Mouse (Mus musculus): ENCODE results near the gene Nek5.

Nek5 gene

DNA sequence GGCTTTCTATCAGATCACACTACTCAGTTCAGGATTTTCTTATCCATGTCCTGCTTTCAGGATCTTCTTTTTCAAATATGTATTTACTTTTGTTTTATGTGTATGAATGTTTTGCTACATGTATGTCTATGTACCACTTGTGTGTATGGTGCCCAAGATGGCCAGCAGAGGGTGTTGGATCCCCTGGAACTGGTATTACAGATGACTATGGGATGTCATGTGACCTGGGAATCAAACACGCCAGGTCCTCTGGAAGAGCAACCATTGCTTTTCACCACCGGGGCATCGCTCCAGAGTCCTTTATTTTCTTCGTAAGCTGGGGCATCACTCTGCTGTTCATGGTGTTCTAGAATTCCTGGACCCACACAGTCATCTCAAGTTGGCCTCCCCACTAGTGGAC, 35.6 kb downstream of the Nek5 start:
- DNase-seq (ENCODE audit: low spot score) = no peak

DNA sequence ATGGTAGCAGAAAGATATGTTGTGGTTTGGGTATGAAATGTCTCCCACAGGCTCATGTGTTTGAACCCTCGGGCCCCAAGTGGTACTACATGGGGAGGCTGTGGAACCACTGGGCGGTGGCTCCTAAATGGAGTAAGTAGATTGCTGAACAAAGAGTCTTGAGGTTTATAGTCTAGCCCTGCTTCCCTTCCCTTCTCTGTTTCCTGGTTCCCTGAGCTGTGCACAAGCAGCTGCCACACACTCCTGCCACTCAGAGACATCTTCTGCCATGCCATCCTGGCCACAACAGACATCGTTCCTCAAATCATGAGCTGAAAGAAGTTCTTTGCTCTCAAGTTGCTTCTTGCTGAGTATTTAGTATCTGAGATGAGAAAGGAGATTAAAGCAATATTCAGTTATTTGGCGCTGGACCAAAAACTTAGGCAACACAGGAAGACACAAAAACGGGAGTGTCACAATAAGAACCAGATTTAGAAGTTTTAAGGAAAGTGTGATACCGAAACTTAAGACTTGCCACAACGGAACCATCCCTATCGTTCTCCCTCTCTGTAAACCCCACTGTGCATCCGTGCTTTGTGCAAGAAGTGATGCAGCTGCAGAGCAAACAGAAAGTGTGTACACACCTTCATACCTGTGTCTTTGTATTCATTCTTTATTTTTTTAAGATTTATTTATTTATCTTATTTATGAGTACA, 45.4 kb downstream of the Nek5 start:
- no peak for DNase-seq (ENCODE audit: low spot score)

DNA sequence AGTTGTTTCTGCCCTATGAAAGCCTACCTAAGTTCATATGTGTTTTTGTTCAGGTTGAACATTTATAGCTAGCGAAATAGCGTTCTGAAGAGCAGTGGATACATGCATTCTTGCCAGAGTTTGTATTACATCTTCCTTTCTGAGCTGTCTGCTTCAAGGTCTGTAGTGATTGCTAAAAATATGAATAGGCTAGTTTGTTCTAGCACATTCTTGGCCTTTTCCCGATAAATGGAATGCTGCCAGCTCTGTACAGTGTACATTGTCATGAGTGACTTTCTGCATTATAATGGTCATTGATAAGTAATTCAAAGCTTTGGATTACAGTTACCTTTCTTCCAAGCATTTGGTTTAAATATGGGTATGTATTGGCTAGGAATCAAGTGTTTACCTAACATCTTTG, 63.7 kb downstream of the Nek5 start:
- DNase-seq (ENCODE audit: low spot score) = no peak

DNA sequence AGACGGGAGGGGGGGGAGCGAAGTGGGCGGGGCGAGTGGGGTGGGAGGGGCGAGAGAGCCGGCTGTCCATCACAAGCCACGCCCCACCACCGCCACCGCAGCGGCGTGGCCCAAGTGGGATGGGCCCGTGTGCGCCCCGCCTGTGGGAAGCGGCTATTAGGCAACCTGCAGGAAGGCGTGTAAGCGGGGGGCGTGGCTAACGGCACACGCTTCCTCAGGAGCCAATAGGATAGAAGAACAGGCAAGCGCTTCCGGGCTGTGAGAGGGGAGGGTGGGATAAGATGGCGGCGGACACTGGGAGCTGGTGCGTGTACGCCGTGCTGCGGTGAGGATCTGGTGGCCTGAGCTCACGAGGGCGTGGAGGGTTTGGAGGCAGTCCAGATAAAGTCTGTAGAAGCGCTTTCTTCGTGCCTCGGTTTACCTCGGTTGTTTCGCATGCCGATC, 64.4 kb downstream of the Nek5 start, which contains the start of gene Alg11:
TSS of gene Alg11 (plus strand) at position 276 of the 444 bp plus-strand sequence.
- DNase-seq (ENCODE audit: low spot score) = peak; percentile 98

DNA sequence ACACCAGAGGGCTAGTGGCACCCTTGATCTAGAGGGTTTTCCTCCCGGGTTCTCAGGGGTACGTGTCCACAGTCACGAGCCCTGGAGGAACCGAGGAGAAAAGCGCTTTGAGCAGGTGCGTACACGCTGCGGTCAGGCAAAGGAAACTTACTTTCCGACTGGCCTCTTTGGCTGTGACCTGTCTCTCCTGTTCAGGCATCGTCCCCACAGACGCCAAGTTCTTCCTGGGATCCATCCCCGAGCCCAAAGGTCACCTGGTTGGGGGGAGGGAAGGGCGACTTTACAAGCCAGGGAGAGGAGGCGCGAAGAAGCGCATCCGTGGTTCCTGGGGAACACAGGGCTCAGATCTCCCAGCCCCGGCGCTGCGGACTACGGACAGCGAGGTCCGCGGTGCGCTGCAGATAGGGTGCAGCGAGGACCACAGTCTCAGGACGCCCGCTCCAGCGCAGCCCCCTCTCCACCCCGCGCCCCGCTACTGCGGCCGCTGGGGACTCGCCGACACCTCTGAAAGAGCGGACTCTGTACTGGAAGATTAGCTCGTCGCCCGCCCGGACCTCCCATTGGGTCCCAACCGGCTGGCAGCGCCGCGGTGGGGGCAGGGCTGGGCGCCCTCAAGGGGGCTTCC, 64.9 kb downstream of the Nek5 start, which contains the start of gene Atp7b:
TSS of gene Atp7b (minus strand) at position 485 of the 625 bp plus-strand sequence.
- DNase-seq (ENCODE audit: low spot score) = no peak

DNA sequence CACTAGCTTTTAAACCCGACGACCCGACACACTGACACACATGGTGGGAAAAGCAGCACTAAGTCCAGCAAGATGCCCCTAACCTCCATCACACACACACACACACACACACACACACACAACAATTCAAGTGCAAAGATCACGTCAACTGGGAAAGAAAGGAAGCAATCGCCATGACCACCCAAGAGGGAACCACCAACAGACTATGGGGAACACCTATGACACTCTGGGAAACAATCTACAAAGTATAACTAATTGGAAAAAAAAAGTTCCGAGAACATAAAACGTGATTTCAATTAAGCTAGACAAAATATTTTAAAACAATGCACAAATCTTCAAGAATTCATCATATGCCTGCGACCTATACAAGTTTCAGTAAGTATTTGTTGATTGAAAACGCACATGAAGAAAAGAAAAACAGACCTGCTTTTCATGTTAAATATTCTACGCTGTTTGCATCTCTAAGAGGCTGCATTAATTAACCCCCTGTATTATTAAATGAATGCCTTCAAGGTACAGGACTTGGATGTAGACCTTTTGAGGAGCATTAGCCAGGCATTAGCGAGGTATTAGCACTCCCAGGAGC, 65.6 kb downstream of the Nek5 start:
- DNase-seq (ENCODE audit: low spot score) = no peak

DNA sequence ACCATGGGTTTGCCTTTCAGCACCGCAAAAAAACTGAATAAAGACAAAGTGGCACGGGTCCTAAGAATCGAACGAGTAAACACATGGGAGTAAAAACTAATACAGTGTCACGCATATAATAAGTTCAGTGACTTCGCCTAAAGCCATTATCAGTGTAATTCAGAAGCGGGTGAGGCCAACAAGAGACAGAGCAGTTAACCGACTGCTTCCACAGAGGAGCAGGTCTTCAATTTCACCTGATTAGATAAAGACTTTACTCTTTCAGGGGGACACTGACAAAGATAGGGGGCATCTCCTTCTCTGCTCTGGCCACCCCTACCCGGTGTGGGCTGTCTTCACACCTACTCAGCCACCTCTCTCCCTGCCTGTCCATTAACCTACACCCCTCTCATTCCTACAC, 66.5 kb downstream of the Nek5 start:
- no peak for DNase-seq (ENCODE audit: low spot score)

DNA sequence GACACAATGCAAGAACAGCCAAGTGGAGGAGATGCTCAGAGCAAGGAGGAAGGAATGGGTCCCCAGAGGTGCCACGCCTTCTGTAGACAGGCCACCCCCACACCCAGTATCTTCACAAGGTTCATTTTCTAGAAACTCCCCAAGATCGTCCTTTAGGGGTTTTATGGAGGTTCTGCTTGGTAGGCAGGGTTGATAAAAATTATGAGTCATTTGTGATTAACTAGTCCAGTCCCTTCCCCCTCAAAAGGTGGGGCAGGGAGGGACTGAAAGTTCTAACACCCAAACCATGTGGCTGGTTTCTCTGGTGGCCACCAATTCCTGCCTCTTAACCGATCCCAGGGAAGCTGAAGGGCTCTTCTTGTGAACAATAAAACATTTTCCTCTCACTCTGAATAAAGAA, 68.0 kb downstream of the Nek5 start:
- no peak for DNase-seq (ENCODE audit: low spot score)

DNA sequence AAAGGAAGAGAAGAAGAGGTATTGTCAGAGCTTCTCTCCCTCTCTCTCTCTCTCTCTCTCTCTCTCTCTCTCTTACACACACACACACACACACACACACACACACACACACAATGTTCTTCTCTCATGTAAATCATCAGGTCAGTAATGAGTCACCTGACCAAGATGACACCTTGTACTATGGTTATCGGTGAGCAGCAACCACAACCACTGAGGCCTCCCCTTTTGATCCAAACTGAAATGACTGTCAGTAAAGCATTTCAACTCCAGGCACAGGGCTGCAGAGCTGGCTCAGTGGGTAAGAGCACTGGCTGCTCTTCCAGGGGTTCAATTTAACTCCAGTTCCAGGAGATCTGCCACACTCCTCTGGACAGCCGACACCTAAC, 69.4 kb downstream of the Nek5 start:
- no peak for DNase-seq (ENCODE audit: low spot score)

DNA sequence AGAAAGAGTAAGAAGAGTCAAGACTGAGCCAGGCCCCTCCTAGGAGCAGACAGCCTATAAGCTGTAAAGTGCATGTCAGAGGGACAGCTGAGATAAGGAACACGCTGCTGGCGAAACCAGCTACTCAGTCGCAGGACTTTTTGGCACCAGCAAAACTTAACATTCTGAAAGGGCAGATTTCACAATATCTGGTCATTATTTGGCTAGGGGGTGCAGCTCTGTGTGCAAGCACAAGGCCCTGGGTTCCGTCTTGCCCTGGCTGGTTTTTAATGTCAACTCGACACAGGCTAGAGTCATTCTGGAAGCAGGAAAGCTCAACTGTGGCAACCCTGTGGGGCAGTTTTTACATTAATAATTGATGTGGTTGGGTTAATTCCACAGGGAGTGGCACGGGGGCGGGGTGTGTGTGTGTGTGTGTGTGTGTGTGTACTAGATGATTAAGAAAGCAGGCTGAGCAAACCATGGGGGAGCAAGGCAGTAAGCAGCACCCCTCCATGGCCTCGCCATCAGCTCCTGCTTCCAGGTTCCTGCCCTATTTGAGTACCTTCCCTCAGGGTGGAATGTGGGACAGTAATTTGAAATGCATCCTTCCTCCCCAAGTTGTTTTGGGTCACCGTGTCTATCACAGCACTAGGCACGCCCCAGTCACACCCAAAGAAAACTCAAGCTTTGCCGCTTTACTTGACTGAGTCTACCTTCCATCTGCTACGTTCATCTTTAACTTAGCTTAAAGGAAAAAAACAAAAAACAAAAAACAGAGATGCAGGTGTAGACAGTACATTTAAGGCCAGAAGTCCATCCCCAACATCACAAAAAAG, 70.0 kb downstream of the Nek5 start:
- no peak for DNase-seq (ENCODE audit: low spot score)

DNA sequence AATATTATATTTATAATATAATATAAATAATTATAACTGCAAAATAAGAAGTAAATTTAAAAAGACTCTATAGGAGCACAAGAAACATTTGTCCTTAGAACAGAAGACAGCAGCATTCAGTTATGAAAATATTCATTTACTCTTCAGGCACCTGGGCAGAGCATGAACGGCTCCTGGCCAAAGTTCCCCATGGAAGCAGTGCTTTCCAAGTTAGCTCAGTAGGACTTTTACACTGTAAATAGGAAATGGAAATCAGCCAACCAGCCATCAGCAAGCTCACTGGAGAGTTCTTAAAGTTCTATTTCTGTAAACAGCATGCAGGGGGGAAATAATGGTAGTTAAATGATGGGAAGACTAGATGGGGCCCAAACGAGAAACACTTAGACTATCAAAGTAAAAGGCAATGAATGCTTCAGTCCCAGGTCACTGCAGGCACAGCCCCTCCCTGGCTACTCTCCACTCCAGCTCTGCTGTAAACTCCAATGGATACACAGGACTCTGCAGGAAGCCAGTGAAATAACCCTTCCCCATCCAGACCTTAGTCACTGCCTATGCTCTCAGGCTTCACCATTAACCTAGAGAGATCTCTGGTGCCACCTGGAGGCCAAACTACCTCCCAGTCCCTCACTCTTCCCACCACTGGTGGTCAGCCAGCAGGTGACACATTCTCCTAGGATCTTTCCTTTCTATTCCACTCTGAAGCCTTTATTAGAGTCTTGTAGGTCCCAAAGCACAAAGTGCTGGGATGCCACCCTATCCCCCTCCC, 77.0 kb downstream of the Nek5 start:
- peak; percentile 80 for DNase-seq (ENCODE audit: low spot score)

DNA sequence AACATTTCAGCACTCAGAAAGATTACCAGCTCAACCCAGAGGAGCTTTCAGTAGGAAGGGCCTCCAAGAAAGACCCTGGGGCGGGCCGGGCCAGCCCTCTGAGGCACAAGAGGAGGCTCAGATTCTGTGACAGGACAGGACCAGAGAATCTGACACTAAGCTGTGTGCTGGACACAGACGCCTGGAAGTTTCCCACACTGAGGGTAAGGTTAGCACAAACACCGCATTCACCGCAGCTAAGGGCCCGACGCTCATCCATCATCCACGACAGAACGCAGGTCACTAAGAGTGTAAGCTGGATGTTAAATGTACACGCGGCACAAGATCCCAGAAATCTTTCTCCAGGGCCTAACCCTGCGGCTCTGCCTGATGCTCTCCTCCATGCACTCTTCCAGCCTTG, 81.1 kb downstream of the Nek5 start:
- no peak for DNase-seq (ENCODE audit: low spot score)

DNA sequence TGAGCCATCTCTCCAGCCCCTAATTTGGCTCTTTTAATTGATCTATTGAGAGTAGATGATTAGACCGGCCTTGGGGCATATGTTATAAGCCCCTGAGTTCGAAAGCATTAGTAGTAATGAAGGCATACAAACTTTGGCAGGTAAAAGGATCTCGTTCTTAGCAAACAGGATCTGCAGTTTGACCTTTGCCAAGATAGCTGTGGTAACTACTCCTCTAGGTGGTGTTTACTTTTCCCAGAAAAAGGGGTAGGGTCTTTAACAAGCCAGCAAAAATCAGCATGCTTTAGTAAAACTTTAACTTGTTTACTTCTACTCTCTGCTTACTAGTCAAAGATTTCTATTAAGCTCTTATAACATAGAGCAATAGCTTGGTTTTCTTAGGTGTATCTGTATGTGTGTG, 82.3 kb downstream of the Nek5 start:
- DNase-seq (ENCODE audit: low spot score) = no peak

DNA sequence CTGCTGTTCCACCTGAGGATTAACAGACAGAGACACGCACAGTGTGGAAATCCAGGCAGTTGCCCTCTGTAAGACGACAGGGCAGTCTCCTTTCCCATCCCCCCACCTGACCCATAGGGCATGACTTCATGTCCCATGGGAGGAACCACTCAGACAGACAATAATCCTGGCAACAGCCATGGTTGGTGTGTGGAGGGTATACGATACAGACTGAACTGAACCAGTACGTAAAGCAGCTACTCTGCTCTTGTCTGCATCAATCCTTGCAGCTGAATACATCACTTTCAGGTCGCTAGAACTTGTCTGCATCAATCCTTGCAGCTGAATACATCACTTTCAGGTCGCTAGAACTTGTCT, 84.7 kb downstream of the Nek5 start:
- no peak for DNase-seq (ENCODE audit: low spot score)

DNA sequence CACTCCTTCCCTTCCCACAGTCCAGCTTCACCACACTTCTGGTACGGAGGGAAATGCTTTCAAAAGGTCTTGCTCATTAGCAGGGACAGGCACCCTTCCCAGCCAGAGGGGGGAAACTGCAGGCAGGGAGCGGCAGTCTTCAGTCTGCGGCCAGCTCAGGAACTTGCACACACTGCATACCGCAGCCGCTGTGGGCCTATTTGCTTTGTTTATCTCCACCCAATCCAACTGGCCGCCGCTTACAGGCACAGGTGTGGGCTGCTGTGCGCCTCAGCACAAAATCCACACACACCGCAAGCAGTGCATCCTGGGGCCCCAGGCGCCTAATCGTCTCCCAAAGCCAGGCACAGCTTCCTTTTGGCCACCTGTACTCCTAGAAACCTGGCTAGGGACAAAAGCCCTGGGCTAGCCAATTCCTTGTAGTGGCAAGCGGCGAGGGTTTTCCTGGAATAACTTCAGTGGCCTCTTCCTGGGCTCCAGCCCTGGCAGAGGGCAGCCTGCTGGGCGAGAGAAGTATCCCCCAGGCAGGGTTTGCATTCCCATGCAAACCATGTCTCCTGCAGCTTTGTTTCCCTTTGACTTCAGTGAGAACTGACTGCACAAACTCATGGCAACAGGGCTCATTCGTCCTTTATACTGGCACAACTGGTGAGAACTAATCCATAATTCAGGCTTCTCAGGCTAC, 85.2 kb downstream of the Nek5 start:
- DNase-seq (ENCODE audit: low spot score) = no peak

DNA sequence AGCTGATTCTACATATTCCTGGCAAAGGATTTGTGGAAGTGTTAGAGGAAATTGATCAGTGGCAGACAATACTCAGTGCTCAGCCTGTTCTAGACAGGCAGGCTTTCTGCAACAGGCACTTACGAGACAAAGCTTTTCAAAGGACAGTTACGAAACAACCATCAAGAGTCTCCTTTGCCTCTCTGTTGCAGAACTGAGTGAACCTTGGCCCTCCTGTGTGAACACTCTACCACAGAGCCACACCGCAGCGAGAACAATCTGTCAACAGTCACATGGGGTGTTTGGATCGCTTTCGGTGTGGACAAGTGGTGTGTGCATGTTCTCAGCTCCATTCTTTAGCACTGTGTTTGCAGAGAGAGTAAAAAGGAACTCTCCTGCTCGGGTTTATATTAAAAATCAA, 87.8 kb downstream of the Nek5 start:
- no peak for DNase-seq (ENCODE audit: low spot score)

DNA sequence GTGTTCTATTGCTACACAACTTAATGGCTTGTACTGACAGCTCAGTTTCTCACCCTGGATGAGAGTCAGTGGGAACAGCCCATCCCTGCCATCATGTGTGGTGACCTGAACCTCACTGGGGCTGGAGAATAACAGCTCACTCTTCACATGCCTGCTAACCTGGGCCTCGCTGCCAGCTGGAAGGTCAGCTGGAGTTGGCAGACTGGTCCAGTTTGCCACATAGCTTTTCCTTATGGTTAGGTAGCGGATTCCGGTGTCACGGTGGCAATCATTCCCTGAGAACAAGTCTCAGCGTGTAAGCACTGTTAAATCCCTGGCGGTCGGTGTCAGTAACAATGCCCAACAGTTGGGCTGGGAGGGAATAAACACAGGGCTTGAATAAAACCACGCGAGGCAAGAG, 88.7 kb downstream of the Nek5 start:
- no peak for DNase-seq (ENCODE audit: low spot score)

DNA sequence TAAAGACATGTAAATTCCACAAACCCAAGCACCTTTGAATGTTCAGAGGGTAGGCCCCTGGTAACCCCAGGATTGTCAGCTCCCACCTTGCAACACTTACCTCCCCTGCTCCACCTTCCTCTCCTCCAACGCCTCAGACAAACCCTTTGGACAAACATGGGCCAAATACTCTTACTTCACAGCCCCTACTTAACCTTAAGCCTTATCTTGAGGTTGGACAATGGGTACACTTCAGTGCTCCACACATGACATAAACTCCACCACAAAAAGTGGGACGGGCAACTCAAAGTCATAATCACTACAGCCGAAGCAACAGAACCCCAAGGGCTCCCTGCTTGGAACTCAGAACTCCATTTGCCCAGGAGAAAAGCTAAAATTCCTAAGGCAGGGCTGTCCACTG, 93.9 kb downstream of the Nek5 start:
- no peak for DNase-seq (ENCODE audit: low spot score)

DNA sequence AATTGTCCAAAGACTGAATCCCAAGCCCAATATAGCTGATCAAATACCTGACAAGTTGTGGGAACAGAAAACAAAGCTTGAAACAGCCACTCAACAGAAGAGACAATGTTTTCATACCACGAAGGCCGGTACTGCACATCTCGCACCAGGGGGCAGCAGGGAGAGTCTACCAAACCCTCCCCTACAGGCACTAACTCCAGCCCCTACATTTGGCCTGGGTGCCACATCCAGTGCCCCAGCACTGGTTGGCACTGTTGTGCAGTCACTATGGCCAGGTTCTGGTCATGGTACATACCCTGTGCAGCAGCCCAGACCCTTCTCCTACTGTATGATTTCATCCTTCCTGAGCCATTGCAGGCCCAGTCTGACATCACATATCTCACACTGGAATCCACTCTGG, 95.9 kb downstream of the Nek5 start:
- DNase-seq (ENCODE audit: low spot score) = no peak

DNA sequence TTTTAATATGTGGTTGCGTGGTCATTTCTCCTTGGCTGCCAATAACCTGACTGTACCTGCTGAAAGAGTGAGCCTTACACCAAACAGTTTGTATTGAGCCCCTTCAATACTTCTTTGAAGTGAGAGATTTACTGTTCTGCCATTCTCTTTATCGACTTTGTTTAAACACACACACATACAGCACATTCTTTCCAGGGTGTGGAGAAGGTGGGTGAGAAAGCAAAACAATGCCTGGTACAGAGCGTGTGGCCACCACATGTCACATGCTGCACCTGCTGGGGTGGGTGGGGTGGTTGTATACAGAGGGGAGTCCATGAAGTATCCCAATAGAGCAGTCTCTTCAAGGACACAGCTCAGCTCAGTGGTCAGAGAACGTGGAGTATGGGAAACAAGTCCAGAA, 99.6 kb downstream of the Nek5 start:
- no peak for DNase-seq (ENCODE audit: low spot score)

All from testis, postnatal 10 days (tissue).